Mouse (Mus musculus) cerebellum, adult 2 months (tissue): ENCODE data around the gene Copb1.
A peak's percentile ranks its signal among the peaks of the same experiment; 100 is the strongest.

Experiments
- CTCF ChIP-seq: fragments of 200-500 bp; IDR thresholded peaks from 2 replicates; pipeline ENCODE4 v1.5.1; 2011; ENCODE audit warnings: low read depth, mild to moderate bottlenecking, control low read depth, low read length, moderate library complexity, borderline replicate concordance; ENCODE audit not compliant: insufficient read depth
- POLR2A ChIP-seq: fragments of 200-500 bp; IDR thresholded peaks from 2 replicates; pipeline ENCODE4 v1.6.1; 2011; ENCODE audit warnings: low read length, control low read depth, borderline replicate concordance; ENCODE audit not compliant: insufficient read depth

DNA sequence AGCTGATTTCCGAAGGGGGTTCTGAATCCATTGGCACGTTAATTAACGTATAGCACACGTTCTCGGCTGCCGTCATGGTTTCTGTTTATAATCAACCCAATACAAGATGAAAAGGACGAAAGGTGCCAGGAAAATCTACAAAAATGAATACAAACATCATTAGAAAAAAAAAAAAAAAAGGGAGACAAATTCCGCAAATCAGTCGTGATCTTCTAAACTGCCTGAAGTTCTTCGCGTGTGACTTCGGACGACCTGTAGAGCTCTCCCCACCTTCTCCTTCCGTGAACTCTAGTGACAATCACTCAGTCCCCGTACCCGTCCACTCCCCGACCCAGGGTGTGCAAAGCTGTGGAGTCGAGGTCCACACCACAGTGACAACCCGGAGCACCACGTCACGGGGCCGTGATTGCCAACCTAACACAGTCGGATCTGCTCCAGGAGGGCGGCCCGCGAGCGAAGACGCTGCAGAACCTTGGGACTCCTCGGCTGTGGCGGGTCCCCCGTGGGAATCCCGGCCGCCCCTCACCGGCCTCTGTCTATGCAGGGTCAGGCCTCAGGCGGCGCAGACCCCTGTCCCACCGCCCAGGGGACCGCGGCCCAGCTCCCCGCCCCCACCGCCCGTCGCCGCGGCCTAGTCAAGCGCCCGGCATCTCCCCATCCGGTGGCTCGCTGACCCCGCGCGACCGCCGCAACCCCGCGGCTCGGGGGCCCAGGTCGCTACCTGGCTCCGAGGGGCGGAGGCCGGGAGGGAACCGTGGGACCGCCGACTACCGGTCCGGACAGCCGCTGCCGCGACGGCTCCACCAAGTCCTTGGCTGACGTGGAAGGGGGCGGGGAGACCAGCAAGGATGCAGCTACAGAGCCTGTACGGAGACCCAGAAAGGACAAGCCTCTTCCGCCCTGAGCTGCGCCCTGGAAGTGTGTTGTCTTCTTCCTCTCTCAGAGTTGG lies at the start of gene Copb1:
- TF ChIP-seq CTCF = no peak
- peak; percentile 48 for TF ChIP-seq POLR2A
